Mouse (Mus musculus): ENCODE results near the gene Unc119. TPM values are rescaled to one million over a fixed set of nuclear protein-coding genes. Genes with fewer than 3 reads are reported as not detected.

The Unc119 gene
- 91.0 and 110 TPM in 2 replicates for polyA plus RNA-seq (2012; rRNA removed)

DNA sequence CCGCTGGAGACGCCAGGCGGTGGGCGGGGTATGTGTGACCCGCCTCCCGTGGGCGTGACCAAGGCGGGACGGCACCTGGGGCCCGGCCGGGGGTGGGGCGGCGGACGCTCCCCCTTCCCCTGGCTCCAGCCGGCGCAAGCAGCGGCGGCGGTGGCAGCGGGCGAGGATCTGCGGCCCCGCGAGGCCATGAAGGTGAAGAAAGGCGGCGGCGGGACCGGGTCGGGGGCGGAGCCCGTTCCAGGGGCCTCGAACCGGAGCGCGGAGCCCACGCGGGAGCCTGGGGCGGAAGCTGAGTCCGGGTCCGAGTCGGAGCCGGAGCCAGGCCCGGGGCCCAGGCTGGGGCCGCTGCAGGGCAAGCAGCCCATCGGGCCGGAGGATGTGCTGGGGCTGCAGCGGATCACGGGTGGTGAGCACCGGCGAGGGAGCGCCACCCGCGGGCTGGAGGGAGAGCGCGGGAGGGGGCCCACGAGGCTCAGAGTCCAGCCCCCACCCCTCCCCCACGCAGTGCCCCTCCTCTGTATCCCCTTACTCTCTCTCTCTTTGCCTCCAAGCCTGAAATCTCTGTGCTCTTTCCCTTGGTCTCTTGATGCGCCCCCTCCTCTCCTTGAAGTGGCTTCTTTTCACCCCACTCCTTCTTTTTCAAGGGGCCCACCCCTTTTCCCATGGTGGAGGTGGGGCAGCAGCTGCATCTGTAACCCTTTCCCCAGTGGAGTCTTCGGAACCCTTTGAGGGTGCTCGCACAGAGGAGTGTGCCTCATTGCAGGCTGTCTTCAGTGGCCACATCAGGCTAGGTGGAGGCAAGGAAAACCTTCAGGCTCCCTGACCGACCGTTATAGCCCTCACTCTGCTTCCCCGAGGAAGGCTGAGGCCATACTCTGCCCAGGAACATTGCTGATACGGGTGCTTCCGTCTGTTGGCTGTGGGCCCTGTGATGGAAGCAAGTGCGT, at the start of gene Unc119:
Gene Unc119 (plus strand): TSS at position 102 of the 947 bp plus-strand sequence.

GRCm38 (mm10) chr11:78301357-78302084, 41.8 kb upstream of the Unc119 start, which contains the start of gene Spag5:
TSS of gene Spag5 (plus strand) at chr11:78301529.

GRCm38 (mm10) chr11:78322860-78323259, 20.4 kb upstream of the Unc119 start, which contains the start of gene Aldoc:
TSS of gene Aldoc (plus strand) at chr11:78322968.

GRCm38 (mm10) chr11:78327634-78328511, 15.4 kb upstream of the Unc119 start, which contains the start of gene Pigs:
TSS of gene Pigs (plus strand) at chr11:78328415.

DNA sequence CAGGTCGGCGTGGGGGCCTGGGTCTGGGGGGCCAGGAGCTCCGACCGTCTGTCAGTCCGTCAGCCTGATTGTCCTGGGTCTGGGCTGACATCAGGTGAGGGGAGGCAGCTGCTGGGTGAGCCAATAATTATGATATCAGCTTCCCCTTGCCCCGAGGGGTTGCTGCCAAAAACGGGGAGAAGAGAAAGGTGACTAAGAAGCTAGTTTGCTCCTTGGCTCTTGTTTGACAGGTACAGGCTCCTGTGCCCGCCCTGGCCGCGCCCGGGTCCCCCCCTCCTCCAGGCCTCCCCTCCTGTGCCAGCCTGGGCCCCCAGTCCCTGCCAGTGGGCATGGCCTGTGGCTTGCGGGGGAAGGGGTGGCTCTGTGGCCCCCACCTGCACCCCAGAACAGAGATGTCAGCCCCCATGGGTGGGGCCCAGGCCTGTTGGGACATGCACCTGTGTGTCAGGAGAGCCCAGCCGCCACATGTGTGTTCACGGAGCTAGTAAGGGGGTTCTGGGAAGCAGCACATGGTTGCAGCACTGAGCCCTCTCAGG, 43.3 kb downstream of the Unc119 start, which contains the start of gene Foxn1:
Gene Foxn1 (minus strand): TSS at position 51 of the 536 bp plus-strand sequence.

Other genes with a start within 250 kb of the Unc119 start
- 12.7 and 20.4 TPM in 2 replicates for gene Fam222b, start 248.8 kb upstream of the Unc119 start, polyA plus RNA-seq (2012; rRNA removed)
- gene Traf4, start 177.9 kb upstream of the Unc119 start, polyA plus RNA-seq (2012; rRNA removed), result 127 and 187 TPM in 2 replicates
- 14.6 and 20.9 TPM in 2 replicates for gene Nek8, start 166.8 kb upstream of the Unc119 start, polyA plus RNA-seq (2012; rRNA removed)
- 21.7 and 22.8 TPM in 2 replicates for gene Tlcd1, start 166.8 kb upstream of the Unc119 start, polyA plus RNA-seq (2012; rRNA removed)
- 3,764 and 3,899 TPM in 2 replicates for gene Rpl23a, start 159.9 kb upstream of the Unc119 start, polyA plus RNA-seq (2012; rRNA removed)
- 59.8 and 90.6 TPM in 2 replicates for gene Rab34, start 155.1 kb upstream of the Unc119 start, polyA plus RNA-seq (2012; rRNA removed)
- 1.7 and 3.0 TPM in 2 replicates for gene Proca1, start 150.1 kb upstream of the Unc119 start, polyA plus RNA-seq (2012; rRNA removed)
- gene Sdf2, start 97.7 kb upstream of the Unc119 start, polyA plus RNA-seq (2012; rRNA removed), result 76.8 and 95.7 TPM in 2 replicates
- gene Supt6, start 97.5 kb upstream of the Unc119 start, polyA plus RNA-seq (2012; rRNA removed), result 29.4 and 30.4 TPM in 2 replicates
- 60.1 and 65.0 TPM in 2 replicates for gene 2610507B11Rik, start 81.7 kb upstream of the Unc119 start, polyA plus RNA-seq (2012; rRNA removed)
- gene BC030499, start 52.6 kb upstream of the Unc119 start, polyA plus RNA-seq (2012; rRNA removed), result 0.68 and 0.82 TPM in 2 replicates
- gene Spag5, start 42.0 kb upstream of the Unc119 start, polyA plus RNA-seq (2012; rRNA removed), result 91.4 and 95.4 TPM in 2 replicates
- 3.7 and 5.3 TPM in 2 replicates for gene Aldoc, start 20.5 kb upstream of the Unc119 start, polyA plus RNA-seq (2012; rRNA removed)
- gene Pigs, start 15.1 kb upstream of the Unc119 start, polyA plus RNA-seq (2012; rRNA removed), result 37.7 and 53.2 TPM in 2 replicates
- gene Foxn1, start 43.1 kb downstream of the Unc119 start, polyA plus RNA-seq (2012; rRNA removed), result 0.07 TPM in 1 of 2 replicates, not detected in the other
- gene Slc13a2, start 78.7 kb downstream of the Unc119 start, polyA plus RNA-seq (2012; rRNA removed), result 0.04 TPM in 1 of 2 replicates, not detected in the other
- gene Slc46a1, start 122.2 kb downstream of the Unc119 start, polyA plus RNA-seq (2012; rRNA removed), result 7.5 and 11.2 TPM in 2 replicates
- 10.7 and 11.2 TPM in 2 replicates for gene Sarm1, start 154.3 kb downstream of the Unc119 start, polyA plus RNA-seq (2012; rRNA removed)
- 49.4 and 66.4 TPM in 2 replicates for gene Vtn, start 155.6 kb downstream of the Unc119 start, polyA plus RNA-seq (2012; rRNA removed)
- 0.10 and 0.11 TPM in 2 replicates for gene Sebox, start 160.0 kb downstream of the Unc119 start, polyA plus RNA-seq (2012; rRNA removed)
- gene Tmem199, start 168.7 kb downstream of the Unc119 start, polyA plus RNA-seq (2012; rRNA removed), result 54.8 and 64.1 TPM in 2 replicates
- 82.8 and 83.1 TPM in 2 replicates for gene Poldip2, start 168.7 kb downstream of the Unc119 start, polyA plus RNA-seq (2012; rRNA removed)
- gene Tnfaip1, start 192.8 kb downstream of the Unc119 start, polyA plus RNA-seq (2012; rRNA removed), result 39.3 and 54.4 TPM in 2 replicates
- gene Ift20, start 192.9 kb downstream of the Unc119 start, polyA plus RNA-seq (2012; rRNA removed), result 69.3 and 94.2 TPM in 2 replicates
- 21.7 and 31.9 TPM in 2 replicates for gene Tmem97, start 207.3 kb downstream of the Unc119 start, polyA plus RNA-seq (2012; rRNA removed)